Mouse (Mus musculus) hindbrain, embryonic 14.5 days (tissue): ENCODE results near the gene Optc. TPM values are rescaled to one million over a fixed set of nuclear protein-coding genes. Genes with fewer than 3 reads are reported as not detected.

Experiments
- ATAC-seq: fragments of 200-750 bp; cut with Nextera tagmentation; 2 replicates; pipeline ENCODE4 v1.8.0; 2017; ENCODE audit warnings: moderate number of reproducible peaks, mild to moderate bottlenecking, moderate TSS enrichment, moderate library complexity; ENCODE audit not compliant: low FRiP score
- DNase-seq: peaks from one replicate; pipeline ENCODE4 v3.0.0-alpha.2; 2015; ENCODE audit warnings: low spot score
- H3K27ac ChIP-seq: fragments of 300-500 bp; sonication (generic); 2 replicates; pipeline ENCODE4 v1.5.1; 2014; ENCODE audit warnings: mild to moderate bottlenecking, moderate library complexity
- H3K27me3 ChIP-seq: fragments of 300-500 bp; sonication (generic); 2 replicates; pipeline ENCODE4 v1.6.1; 2014; ENCODE audit warnings: mild to moderate bottlenecking, low read length, mixed read lengths; ENCODE audit not compliant: control insufficient read depth, insufficient read depth
- H3K36me3 ChIP-seq: fragments of 300-500 bp; sonication (generic); replicated peaks from 2 replicates; pipeline ENCODE4 v1.6.1; 2014; ENCODE audit not compliant: control insufficient read depth, insufficient read depth
- H3K4me1 ChIP-seq: fragments of 300-500 bp; sonication (generic); replicated peaks from 2 replicates; pipeline ENCODE4 v1.6.1; 2014; ENCODE audit warnings: antibody characterized with exemption, low read length, mixed read lengths; ENCODE audit not compliant: control insufficient read depth, insufficient read depth
- H3K4me2 ChIP-seq: fragments of 300-500 bp; sonication (generic); replicated peaks from 2 replicates; pipeline ENCODE4 v1.6.1; 2014; ENCODE audit warnings: mild to moderate bottlenecking, moderate library complexity
- H3K4me3 ChIP-seq: fragments of 300-500 bp; sonication (generic); replicated peaks from 2 replicates; pipeline ENCODE4 v1.5.1; 2014; ENCODE audit warnings: mild to moderate bottlenecking, low read length
- H3K9ac ChIP-seq: fragments of 300-500 bp; sonication (generic); 2 replicates; pipeline ENCODE4 v1.6.1; 2014
- H3K9me3 ChIP-seq: fragments of 300-500 bp; sonication (generic); 2 replicates; pipeline ENCODE4 v1.6.1; 2016; ENCODE audit warnings: low read length; ENCODE audit not compliant: control insufficient read depth
- WGBS: fragments of 180-500 bp; shearing (Covaris S2); extraction: QIAGEN DNeasy Blood & Tissue Kit; methylation state at CpG from one replicate; pipeline ENCODE4 v1.1.7; 2014; 5-methylcytosine and 5-hydroxymethylcytosine counted together
- polyA plus RNA-seq: library from polyadenylated mRNA; unstranded; fragments of >200 nt; fragmentation: Nextera tagmentation; extraction: Ambion mirVana; gene quantifications from 2 replicates; pipeline ENCODE4 v1.2.1, GENCODE M21; 2014

Optc gene
- polyA plus RNA-seq, 1 experiment from 2014 or later = 3.2 TPM

DNA sequence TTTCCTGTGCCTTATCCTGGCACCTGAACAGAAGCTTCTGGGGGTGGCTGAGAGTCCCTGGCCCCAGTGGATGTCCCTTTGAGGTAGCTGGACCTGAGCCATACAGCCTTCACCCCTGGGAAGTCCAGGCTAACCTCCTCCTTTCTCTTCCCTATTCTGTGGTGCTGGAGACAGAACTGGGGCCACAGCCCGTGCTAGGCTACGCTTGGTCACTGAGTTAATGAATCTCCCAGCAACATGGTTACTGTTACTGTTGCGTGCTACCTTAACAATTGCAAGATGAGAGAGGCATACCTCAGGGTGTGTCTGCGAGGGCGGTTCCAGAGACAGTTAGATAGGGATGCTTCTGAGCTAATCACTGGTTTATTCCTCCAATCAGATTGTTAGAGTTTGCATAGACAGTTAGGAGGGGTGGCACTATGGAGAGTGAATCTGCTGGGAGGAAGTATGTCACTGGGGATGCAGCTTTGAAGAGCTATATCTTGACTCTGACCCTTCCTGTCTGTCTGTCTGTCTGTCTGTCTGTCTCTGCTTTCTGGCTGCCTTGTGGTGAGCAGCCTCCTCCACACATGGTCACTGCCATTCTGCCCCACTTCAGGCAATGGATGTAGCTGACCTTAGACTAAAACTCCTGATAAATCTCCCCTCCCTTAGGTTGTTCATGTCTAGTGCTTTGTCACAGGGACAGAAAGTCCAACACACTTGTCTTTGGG, 20.1 kb downstream of the Optc start:
- Histone ChIP-seq H3K27me3 (no peaks in the 10 kb centered on the region), H3K36me3 (no peaks in the 10 kb centered on the region), H3K4me2 (0 out of 2 replicates have a peak overlapping the region, but pooled peaks have one; percentile 18), H3K4me3 (no peak overlapping the region), H3K4me1 (peaks cover 56% of the 10 kb centered on the region), H3K9ac (no peak overlapping the region), H3K9me3 (no peaks in the 10 kb centered on the region), H3K27ac (0 out of 2 replicates have a peak overlapping the region, but pooled peaks have one; percentile 30)
- WGBS = 75% methylated on average over 5 of the region's 5 CpGs
- no peak for ATAC-seq
- no peak for DNase-seq

DNA sequence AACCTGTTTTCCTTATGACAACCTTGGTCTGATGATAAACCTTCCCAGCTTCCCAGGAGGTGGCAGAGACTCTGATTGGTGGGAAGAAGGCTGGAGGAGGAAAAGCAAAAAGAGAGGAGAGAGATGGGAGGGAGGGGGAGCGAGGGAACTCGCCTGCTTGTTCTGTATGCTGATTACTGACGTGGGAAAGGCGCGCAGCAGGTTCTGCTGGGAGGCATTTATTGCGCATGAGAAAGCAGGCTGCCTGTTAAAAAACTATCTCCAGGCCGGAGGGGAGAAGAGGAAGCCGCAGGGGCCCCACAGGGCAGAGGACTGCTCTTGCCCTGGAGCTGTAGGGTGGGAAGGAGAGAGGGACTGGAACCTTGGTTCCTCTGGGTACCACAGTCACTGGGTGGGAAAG, 20.8 kb downstream of the Optc start:
- DNase-seq (peak; percentile 68), ATAC-seq (peak; percentile 60; the same call in 1 of the 2 replicates)
- H3K4me1 ChIP-seq = peaks cover 61% of the 10 kb centered on the region
- H3K27ac ChIP-seq = peak overlapping the region; percentile 56
- no peaks in the 10 kb centered on the region for H3K27me3 ChIP-seq
- H3K36me3 ChIP-seq = no peaks in the 10 kb centered on the region
- H3K9ac ChIP-seq = no peak overlapping the region
- WGBS = 2% methylated on average over 8 of the region's 8 CpGs
- no peaks in the 10 kb centered on the region for H3K9me3 ChIP-seq
- peak overlapping the region; percentile 18 for H3K4me2 ChIP-seq
- no peak overlapping the region for H3K4me3 ChIP-seq

DNA sequence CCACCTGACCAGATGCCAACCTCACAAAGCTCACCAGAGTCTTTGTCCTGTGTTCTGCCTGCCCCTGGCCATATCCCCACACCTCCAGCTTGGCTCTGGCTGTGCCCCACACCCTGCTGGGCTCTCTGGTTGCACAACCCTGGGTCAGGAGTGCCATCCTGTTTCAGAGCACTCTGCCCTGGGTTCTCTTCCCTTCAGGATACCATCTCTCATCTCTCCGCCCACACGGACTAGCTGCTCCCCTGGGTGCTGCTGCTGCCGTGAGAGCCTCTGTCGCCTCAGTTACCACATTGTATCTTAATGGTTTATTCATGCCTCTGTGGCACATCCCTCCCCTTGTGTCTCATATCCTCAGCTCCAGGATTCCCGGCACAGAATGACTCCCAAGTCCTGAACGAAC, 21.4 kb downstream of the Optc start:
- 15% methylated on average over 6 of the region's 6 CpGs for WGBS
- no peak overlapping the region for H3K9ac ChIP-seq
- no peaks in the 10 kb centered on the region for H3K9me3 ChIP-seq
- peak overlapping the region; percentile 18 for H3K4me2 ChIP-seq
- ATAC-seq = no peak
- H3K4me3 ChIP-seq = no peak overlapping the region
- H3K27me3 ChIP-seq = no peaks in the 10 kb centered on the region
- H3K27ac ChIP-seq = peak overlapping the region; percentile 56
- peaks cover 62% of the 10 kb centered on the region for H3K4me1 ChIP-seq
- no peaks in the 10 kb centered on the region for H3K36me3 ChIP-seq
- DNase-seq = no peak

DNA sequence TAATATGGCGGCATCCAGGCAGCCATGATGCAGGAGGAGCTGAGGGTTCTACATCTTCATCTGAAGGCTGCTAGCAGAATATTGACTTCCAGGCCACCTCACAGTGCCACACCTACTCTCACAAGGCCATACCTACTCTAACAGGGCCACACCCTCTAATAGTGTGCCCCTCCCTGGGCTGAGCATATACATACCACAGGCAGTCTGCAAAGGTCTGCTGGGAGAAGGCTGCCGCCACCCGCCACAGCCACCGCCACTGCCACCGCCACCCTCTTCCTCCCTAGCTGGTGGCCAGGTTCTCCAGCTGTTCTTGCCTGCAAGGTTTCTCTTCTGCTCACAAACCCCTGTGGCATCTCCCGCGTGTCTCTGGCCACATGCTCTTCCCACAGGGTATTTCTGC, 22.0 kb downstream of the Optc start:
- peaks cover 57% of the 10 kb centered on the region for H3K4me1 ChIP-seq

DNA sequence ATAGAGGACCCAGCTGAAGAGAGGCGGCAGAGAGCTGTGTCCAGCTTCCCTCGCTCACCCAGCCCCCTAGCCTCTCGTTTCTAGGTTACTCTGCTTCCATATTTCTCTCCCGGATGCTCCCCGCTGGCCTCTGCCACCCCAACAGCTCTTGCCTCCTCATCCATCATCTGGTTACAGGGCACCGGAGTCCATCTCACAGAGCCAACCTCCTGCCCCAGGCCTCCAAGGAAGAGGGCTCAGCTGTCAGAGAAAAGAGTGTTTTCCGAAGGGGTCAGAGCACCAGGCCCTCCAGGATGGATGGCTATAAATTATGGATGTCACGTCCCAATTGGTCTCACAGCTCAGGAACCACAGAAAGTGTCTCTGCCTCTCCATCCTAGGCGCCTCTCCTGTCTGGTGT, 23.1 kb downstream of the Optc start:
- H3K9ac ChIP-seq = no peak overlapping the region
- no peak overlapping the region for H3K4me3 ChIP-seq
- no peak overlapping the region for H3K27ac ChIP-seq
- no peaks in the 10 kb centered on the region for H3K27me3 ChIP-seq
- no peak for DNase-seq
- 34% methylated on average over 9 of the region's 9 CpGs for WGBS
- no peaks in the 10 kb centered on the region for H3K36me3 ChIP-seq
- H3K9me3 ChIP-seq = no peaks in the 10 kb centered on the region
- H3K4me1 ChIP-seq = peaks cover 46% of the 10 kb centered on the region
- no peak overlapping the region for H3K4me2 ChIP-seq
- no peak for ATAC-seq

More for the DNA sequence above, 22.0 kb downstream of the Optc start:
- H3K9me3 ChIP-seq = no peaks in the 10 kb centered on the region
- 0 out of 2 replicates have a peak overlapping the region, but pooled peaks have one; percentile 56 for H3K27ac ChIP-seq
- DNase-seq (no peak), ATAC-seq (no peak)
- no peaks in the 10 kb centered on the region for H3K36me3 ChIP-seq
- H3K9ac ChIP-seq = no peak overlapping the region
- WGBS = 86% methylated on average over 7 of the region's 7 CpGs
- no peak overlapping the region for H3K4me2 ChIP-seq
- no peaks in the 10 kb centered on the region for H3K27me3 ChIP-seq
- H3K4me3 ChIP-seq = no peak overlapping the region

DNA sequence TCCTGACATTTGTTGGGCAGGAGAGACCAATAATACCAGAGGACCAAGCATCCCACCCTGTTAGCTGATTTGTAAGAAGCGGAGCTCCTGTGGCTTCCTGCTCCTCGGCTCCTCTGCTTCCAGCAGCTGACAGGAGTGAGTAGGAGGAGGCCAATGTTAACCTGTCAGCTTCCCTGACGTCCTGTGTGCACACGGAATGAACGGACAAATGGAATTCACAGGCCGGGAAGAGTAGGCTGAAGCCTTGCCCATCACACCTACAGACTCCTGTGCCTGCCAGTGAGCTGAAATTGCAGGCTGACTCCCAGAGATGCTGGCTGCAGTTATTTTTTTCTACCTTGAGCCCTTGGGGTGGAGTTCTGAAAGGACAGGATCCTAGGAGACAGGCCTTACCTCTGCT, 23.7 kb downstream of the Optc start:
- WGBS = 57% methylated on average over 6 of the region's 6 CpGs
- Histone ChIP-seq H3K27me3 (no peaks in the 10 kb centered on the region), H3K9ac (no peak overlapping the region), H3K4me3 (no peak overlapping the region), H3K27ac (no peak overlapping the region), H3K36me3 (no peaks in the 10 kb centered on the region), H3K9me3 (no peaks in the 10 kb centered on the region), H3K4me1 (peaks cover 41% of the 10 kb centered on the region), H3K4me2 (no peak overlapping the region)
- DNase-seq (no peak), ATAC-seq (no peak)

DNA sequence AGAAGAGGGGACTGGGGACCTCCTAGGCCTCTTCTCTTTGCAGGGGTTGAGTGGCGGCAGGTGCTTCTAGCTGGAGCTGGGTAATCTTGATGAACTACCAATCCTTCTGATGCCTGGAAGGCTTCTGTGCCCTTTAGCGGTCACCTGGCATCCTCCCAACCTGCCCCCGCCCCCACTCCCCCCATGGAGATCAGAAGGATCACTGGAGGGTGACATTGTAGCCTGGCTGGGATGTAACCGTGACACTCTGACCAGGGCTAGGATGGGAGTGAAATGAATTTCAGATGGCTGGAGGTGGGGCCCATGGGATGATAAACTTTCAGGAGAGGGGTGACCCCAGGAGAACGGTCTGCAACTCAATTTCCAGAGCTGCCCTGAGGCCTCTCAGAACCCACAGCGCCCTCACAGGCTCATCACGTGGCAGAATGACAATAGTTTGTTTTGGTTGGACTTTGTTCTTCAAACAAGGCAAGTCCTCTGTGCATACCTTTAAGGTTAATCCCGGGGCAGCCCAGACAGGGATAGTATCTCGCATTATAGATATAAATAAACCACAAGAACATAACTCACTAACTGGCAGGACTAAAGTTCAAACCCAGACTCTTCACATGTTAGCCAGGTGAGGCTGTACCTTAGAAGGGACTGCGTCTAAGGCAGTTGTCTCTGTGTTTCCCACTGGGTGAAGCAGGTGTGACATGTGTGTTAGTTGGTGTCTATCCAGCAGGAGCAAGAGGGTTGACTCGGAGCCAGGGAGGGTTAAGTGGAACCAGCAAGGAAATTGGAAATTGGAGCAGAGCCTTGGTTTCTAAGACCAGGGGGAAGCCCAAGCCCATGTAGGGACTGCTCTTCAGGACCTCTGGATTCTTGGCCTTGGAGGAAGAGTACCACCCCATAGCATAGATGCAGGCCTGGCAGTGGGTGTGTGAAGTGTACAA, 25.2 kb downstream of the Optc start:
- Histone ChIP-seq H3K9ac (no peak overlapping the region), H3K4me3 (no peak overlapping the region), H3K36me3 (no peaks in the 10 kb centered on the region), H3K4me2 (no peak overlapping the region), H3K4me1 (peaks cover 34% of the 10 kb centered on the region), H3K9me3 (no peaks in the 10 kb centered on the region), H3K27me3 (no peaks in the 10 kb centered on the region), H3K27ac (no peak overlapping the region)
- WGBS = 53% methylated on average over 11 of the region's 11 CpGs
- ATAC-seq = no peak
- no peak for DNase-seq

DNA sequence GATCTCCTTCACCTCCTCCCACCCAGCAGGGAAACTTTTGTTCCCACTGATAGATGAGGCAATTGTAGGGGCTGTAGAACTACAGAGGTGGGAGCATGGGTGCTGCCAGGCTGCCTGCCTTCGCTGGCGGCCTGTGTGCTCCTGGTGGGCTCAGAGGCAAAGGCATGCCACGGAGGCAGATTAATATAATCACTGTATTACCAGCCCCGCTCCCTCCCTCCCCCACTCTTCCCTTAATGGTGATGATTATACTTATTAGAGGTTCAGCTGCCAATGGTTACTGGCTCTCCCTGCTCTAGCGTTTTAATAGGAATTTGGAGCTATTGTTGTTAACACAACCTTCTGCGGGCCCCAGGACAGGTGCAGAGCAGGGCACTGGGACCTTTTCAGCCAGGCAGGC, 26.0 kb downstream of the Optc start:
- H3K9me3 ChIP-seq = no peaks in the 10 kb centered on the region
- H3K9ac ChIP-seq = no peak overlapping the region
- H3K4me3 ChIP-seq = no peak overlapping the region
- 33% methylated on average over 6 of the region's 6 CpGs for WGBS
- H3K27ac ChIP-seq = no peak overlapping the region
- no peak overlapping the region for H3K4me2 ChIP-seq
- ATAC-seq = no peak
- no peaks in the 10 kb centered on the region for H3K36me3 ChIP-seq
- DNase-seq = no peak
- H3K4me1 ChIP-seq = peaks cover 26% of the 10 kb centered on the region
- no peaks in the 10 kb centered on the region for H3K27me3 ChIP-seq

DNA sequence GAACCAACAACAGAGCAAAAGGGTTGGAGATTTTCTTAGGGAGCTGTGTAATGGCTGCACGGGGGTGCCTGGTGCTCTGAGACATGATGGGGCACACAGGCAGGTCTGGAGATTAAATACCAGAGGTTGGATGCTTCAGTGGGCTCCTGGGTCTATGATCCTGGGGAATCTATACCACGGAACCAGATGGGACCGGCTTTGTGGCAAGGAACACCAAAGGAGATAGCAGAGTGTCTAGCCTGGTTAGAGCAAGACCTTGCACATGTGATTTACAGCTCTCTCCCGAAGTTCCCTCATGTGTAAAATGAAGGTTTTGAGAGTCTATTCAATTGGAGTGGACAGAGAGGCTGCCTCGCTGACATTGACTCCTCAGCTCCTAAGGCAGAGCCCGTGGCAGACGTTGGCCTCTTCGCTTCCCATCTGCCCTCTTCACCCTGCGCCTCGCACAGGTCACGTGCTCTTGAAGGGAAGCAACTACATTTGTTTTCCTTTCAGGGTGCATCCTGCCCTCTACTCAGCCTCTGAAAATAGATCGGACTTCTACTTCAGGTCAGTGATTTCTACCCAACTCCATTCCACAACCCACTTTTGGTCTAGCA, 28.9 kb downstream of the Optc start:
- H3K27me3 ChIP-seq = no peaks in the 10 kb centered on the region
- no peak for DNase-seq
- no peaks in the 10 kb centered on the region for H3K9me3 ChIP-seq
- no peak overlapping the region for H3K27ac ChIP-seq
- WGBS = 65% methylated on average over 12 of the region's 12 CpGs
- no peaks in the 10 kb centered on the region for H3K36me3 ChIP-seq
- no peak for ATAC-seq
- no peak overlapping the region for H3K4me2 ChIP-seq
- peaks cover 11% of the 10 kb centered on the region for H3K4me1 ChIP-seq
- no peak overlapping the region for H3K9ac ChIP-seq
- H3K4me3 ChIP-seq = no peak overlapping the region
